Mouse (Mus musculus): ENCODE results near the gene Armc2.

Gene Armc2

GRCm38 (mm10) chr10:41880777-41881176 lies 137.5 kb downstream of the Armc2 start:
- TF ChIP-seq GATA4 (IDR thresholded peaks at IDR 0.05; ENCODE audit: insufficient replicate concordance, low read length): no peak

GRCm38 (mm10) chr10:41880206-41880605 lies 138.0 kb downstream of the Armc2 start:
- no peak for TF ChIP-seq GATA4 (IDR thresholded peaks at IDR 0.05; ENCODE audit: insufficient replicate concordance, low read length)

- no peak for TF ChIP-seq GATA4 (IDR thresholded peaks at IDR 0.05; ENCODE audit: insufficient replicate concordance, low read length)
These were observed 138.6 kb downstream of the Armc2 start for GRCm38 (mm10) chr10:41879675-41880074.

GRCm38 (mm10) chr10:41878344-41878743 lies 139.9 kb downstream of the Armc2 start:
- no peak for TF ChIP-seq GATA4 (IDR thresholded peaks at IDR 0.05; ENCODE audit: insufficient replicate concordance, low read length)

GRCm38 (mm10) chr10:41875624-41876023 lies 142.6 kb downstream of the Armc2 start:
- no peak for TF ChIP-seq GATA4 (IDR thresholded peaks at IDR 0.05; ENCODE audit: insufficient replicate concordance, low read length)

GRCm38 (mm10) chr10:41871564-41871963 lies 146.7 kb downstream of the Armc2 start:
- TF ChIP-seq GATA4 (IDR thresholded peaks at IDR 0.05; ENCODE audit: insufficient replicate concordance, low read length): no peak

- no peak for TF ChIP-seq GATA4 (IDR thresholded peaks at IDR 0.05; ENCODE audit: insufficient replicate concordance, low read length)
These were observed 148.1 kb downstream of the Armc2 start for GRCm38 (mm10) chr10:41870101-41870500.

GRCm38 (mm10) chr10:41867956-41868355 lies 150.3 kb downstream of the Armc2 start:
- TF ChIP-seq GATA4 (IDR thresholded peaks at IDR 0.05; ENCODE audit: insufficient replicate concordance, low read length): no peak

GRCm38 (mm10) chr10:41866838-41867154 lies 151.4 kb downstream of the Armc2 start:
- no peak for TF ChIP-seq GATA4 (IDR thresholded peaks at IDR 0.05; ENCODE audit: insufficient replicate concordance, low read length)

GRCm38 (mm10) chr10:41866069-41866837 lies 152.0 kb downstream of the Armc2 start:
- no peak for TF ChIP-seq GATA4 (IDR thresholded peaks at IDR 0.05; ENCODE audit: insufficient replicate concordance, low read length)
